Mouse (Mus musculus): ENCODE measurements around the gene Ap4e1.

DNA sequence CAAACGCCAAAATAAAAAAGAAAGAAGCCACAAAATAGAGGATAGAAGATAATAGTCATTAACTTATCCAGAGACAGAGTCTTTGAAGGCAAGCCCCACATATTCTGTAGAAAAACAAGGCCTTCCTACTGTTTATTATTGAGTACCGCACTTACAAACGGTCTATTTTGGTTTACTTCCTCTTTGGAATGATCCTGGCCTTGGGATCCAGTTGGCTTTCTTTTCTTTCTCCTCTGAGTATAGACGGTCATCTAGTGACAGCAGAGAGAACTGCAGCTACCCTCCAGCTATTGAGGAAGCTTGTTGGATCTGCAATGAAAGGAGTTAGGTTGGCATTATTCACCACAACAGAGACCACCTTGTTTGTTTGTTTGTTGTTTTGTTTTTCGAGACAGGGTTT, 11.8 kb upstream of the Ap4e1 start:
- TF ChIP-seq POLR2A (IDR thresholded peaks at IDR 0.05; ENCODE audit: low read depth, low read length): no peak
- TF ChIP-seq CTCF (IDR thresholded peaks at IDR 0.05; ENCODE audit: borderline replicate concordance, insufficient read depth, low read length): no peak

Data from embryonic fibroblast, embryonic 13.5 days (primary cell).